In genomic region chr3:79110153-79110552, GRCm38 (mm10) we compare ENCODE assay signal across 10 mouse cellular contexts.
A peak's percentile ranks its signal among the peaks of the same experiment; 100 is the strongest.
DNase-seq lines count a peak whose midpoint lies in the region; ATAC-seq and TF ChIP-seq lines count a peak whose summit lies in the region.
"Had no signal": no experiment of that assay in that cellular context is flagged by ENCODE, and none has a peak within 500 bp of the region (broad histone marks: within the 10 kb centered on the region; RNA-seq: fewer than 3 reads in every experiment).

No protein-coding gene starts in this region.

- ATAC-seq in forebrain, postnatal 0 days = no peak
- no peak for ATAC-seq in forebrain, embryonic 14.5 days
- no peak for ATAC-seq in lung, embryonic 14.5 days (ENCODE audit: insufficient read depth)
- ATAC-seq in stomach, postnatal 0 days (ENCODE audit: low FRiP score, low TSS enrichment) = no peak
- no peak for ATAC-seq in intestine, embryonic 15.5 days

- peak; percentile 18 for DNase-seq in forebrain, postnatal 0 days
- no peak for DNase-seq in forebrain, embryonic 14.5 days (ENCODE audit: low spot score)
- peak; percentile 44 for DNase-seq in lung, embryonic 14.5 days
- DNase-seq in lung, adult 18-20 months = no peak
- no peak for DNase-seq in brain, embryonic 14.5 days (ENCODE audit: low read depth)
- DNase-seq in stomach, postnatal 0 days (ENCODE audit: low spot score) = peak; percentile 22
- no peak for DNase-seq in MN1 (ENCODE audit: low spot score)

- no peak overlapping the region for H3K4me3 ChIP-seq in forebrain, postnatal 0 days (ENCODE audit: low read depth, low read length)
- no peak overlapping the region for H3K4me3 ChIP-seq in forebrain, embryonic 14.5 days (ENCODE audit: low read depth, low read length)
- H3K4me3 ChIP-seq in lung, embryonic 14.5 days (ENCODE audit: low read depth, low read length) = no peak overlapping the region
- no peak overlapping the region for H3K4me3 ChIP-seq in stomach, postnatal 0 days (ENCODE audit: low read depth, low read length)
- H3K4me3 ChIP-seq in intestine, embryonic 15.5 days (replicated peaks) = no peak overlapping the region
- H3K4me3 ChIP-seq: limb, embryonic 13.5 days; neural tube, embryonic 12.5 days had no signal

- H3K4me2 ChIP-seq in forebrain, postnatal 0 days (ENCODE audit: low read depth) = no peak overlapping the region
- H3K4me2 ChIP-seq in forebrain, embryonic 14.5 days (ENCODE audit: low read length) = no peak overlapping the region
- no peak overlapping the region for H3K4me2 ChIP-seq in lung, embryonic 14.5 days
- H3K4me2 ChIP-seq in stomach, postnatal 0 days (replicated peaks; ENCODE audit: low read depth) = no peak overlapping the region
- H3K4me2 ChIP-seq in intestine, embryonic 15.5 days (replicated peaks) = no peak overlapping the region
- H3K4me2 ChIP-seq: limb, embryonic 13.5 days; neural tube, embryonic 12.5 days had no signal

- no peak overlapping the region for H3K9ac ChIP-seq in forebrain, postnatal 0 days
- no peak overlapping the region for H3K9ac ChIP-seq in forebrain, embryonic 14.5 days (ENCODE audit: low read length)
- H3K9ac ChIP-seq in lung, embryonic 14.5 days = no peak overlapping the region
- H3K9ac ChIP-seq in stomach, postnatal 0 days (ENCODE audit: low read length) = no peak overlapping the region
- H3K9ac ChIP-seq in intestine, embryonic 15.5 days = no peak overlapping the region
- H3K9ac ChIP-seq: limb, embryonic 13.5 days; neural tube, embryonic 12.5 days had no signal

- no peaks in the 10 kb centered on the region for H3K9me3 ChIP-seq in forebrain, postnatal 0 days (ENCODE audit: low read length)
- H3K9me3 ChIP-seq in forebrain, embryonic 14.5 days (replicated peaks; ENCODE audit: control insufficient read depth, low read length) = no peaks in the 10 kb centered on the region
- H3K9me3 ChIP-seq in lung, embryonic 14.5 days (ENCODE audit: low read depth, low read length) = no peaks in the 10 kb centered on the region
- H3K9me3 ChIP-seq in stomach, postnatal 0 days (ENCODE audit: control insufficient read depth, low read length) = no peaks in the 10 kb centered on the region
- H3K9me3 ChIP-seq in intestine, embryonic 15.5 days = no peaks in the 10 kb centered on the region
- H3K9me3 ChIP-seq: limb, embryonic 13.5 days had no signal

- H3K36me3 ChIP-seq in forebrain, postnatal 0 days (ENCODE audit: insufficient read depth) = no peaks in the 10 kb centered on the region
- no peaks in the 10 kb centered on the region for H3K36me3 ChIP-seq in forebrain, embryonic 14.5 days (ENCODE audit: control insufficient read depth, insufficient read depth, low read length)
- no peaks in the 10 kb centered on the region for H3K36me3 ChIP-seq in lung, embryonic 14.5 days (ENCODE audit: insufficient read depth)
- H3K36me3 ChIP-seq in stomach, postnatal 0 days (ENCODE audit: control insufficient read depth, insufficient read depth, low read length) = no peaks in the 10 kb centered on the region
- no peaks in the 10 kb centered on the region for H3K36me3 ChIP-seq in intestine, embryonic 15.5 days
- H3K36me3 ChIP-seq: neural tube, embryonic 12.5 days had no signal

- H3K27ac ChIP-seq in forebrain, postnatal 0 days (ENCODE audit: low read depth, low read length) = no peak overlapping the region
- no peak overlapping the region for H3K27ac ChIP-seq in forebrain, embryonic 14.5 days (ENCODE audit: low read depth, low read length)
- no peak overlapping the region for H3K27ac ChIP-seq in lung, embryonic 14.5 days (ENCODE audit: low read depth)
- H3K27ac ChIP-seq in stomach, postnatal 0 days (replicated peaks) = no peak overlapping the region
- H3K27ac ChIP-seq in intestine, embryonic 15.5 days = no peak overlapping the region
- H3K27ac ChIP-seq: limb, embryonic 13.5 days; neural tube, embryonic 12.5 days had no signal

- TF ChIP-seq POLR2A in brain, embryonic 14.5 days (IDR thresholded peaks at IDR 0.05; ENCODE audit: borderline replicate concordance, extremely low read depth, insufficient read depth, insufficient read length, poor library complexity, severe bottlenecking) = no peak

- 97% methylated on average over 6 of the region's 6 CpGs for WGBS in forebrain, postnatal 0 days
- WGBS in forebrain, embryonic 14.5 days = 96% methylated on average over 6 of the region's 6 CpGs
- 93% methylated on average over 6 of the region's 6 CpGs for WGBS in lung, embryonic 14.5 days
- WGBS in stomach, postnatal 0 days = 95% methylated on average over 6 of the region's 6 CpGs
- WGBS in intestine, embryonic 15.5 days = 92% methylated on average over 6 of the region's 6 CpGs

- TF ChIP-seq CTCF in forebrain, postnatal 0 days (IDR thresholded peaks at IDR 0.05; ENCODE audit: low read depth) = peak; percentile 65
- peak; percentile 54 for TF ChIP-seq CTCF in lung, embryonic 14.5 days (IDR thresholded peaks at IDR 0.05; ENCODE audit: low read depth)
- peak; percentile 34; the same call in 1 of the 2 replicates for TF ChIP-seq CTCF in brain, embryonic 14.5 days (IDR thresholded peaks at IDR 0.05; ENCODE audit: borderline replicate concordance, extremely low read depth, insufficient read depth, insufficient read length)
- TF ChIP-seq CTCF in stomach, postnatal 0 days (IDR thresholded peaks at IDR 0.05; ENCODE audit: low read depth) = peak; percentile 64

- no peak for TF ChIP-seq EP300 in stomach, postnatal 0 days (optimal IDR thresholded peaks at IDR 0.05)

- H3K27me3 ChIP-seq in forebrain, postnatal 0 days (ENCODE audit: insufficient read depth, low read length) = no peaks in the 10 kb centered on the region
- no peaks in the 10 kb centered on the region for H3K27me3 ChIP-seq in forebrain, embryonic 14.5 days (replicated peaks; ENCODE audit: control insufficient read depth, insufficient read depth, low read length)
- H3K27me3 ChIP-seq in lung, embryonic 14.5 days (ENCODE audit: insufficient read depth, low read length) = no peaks in the 10 kb centered on the region
- H3K27me3 ChIP-seq in stomach, postnatal 0 days (ENCODE audit: control insufficient read depth, insufficient read depth, low read length) = no peaks in the 10 kb centered on the region
- no peaks in the 10 kb centered on the region for H3K27me3 ChIP-seq in intestine, embryonic 15.5 days (replicated peaks)
- H3K27me3 ChIP-seq: limb, embryonic 13.5 days; neural tube, embryonic 12.5 days had no signal

- no peaks in the 10 kb centered on the region for H3K4me1 ChIP-seq in forebrain, postnatal 0 days (ENCODE audit: insufficient read depth)
- H3K4me1 ChIP-seq in forebrain, embryonic 14.5 days (ENCODE audit: control insufficient read depth, insufficient read depth, low read length) = no peaks in the 10 kb centered on the region
- H3K4me1 ChIP-seq in lung, embryonic 14.5 days (ENCODE audit: insufficient read depth) = no peaks in the 10 kb centered on the region
- no peaks in the 10 kb centered on the region for H3K4me1 ChIP-seq in stomach, postnatal 0 days (replicated peaks; ENCODE audit: control insufficient read depth, insufficient read depth)
- H3K4me1 ChIP-seq in intestine, embryonic 15.5 days (replicated peaks) = no peaks in the 10 kb centered on the region
- H3K4me1 ChIP-seq: neural tube, embryonic 12.5 days had no signal

Comparison
In these comparisons a context has a peak if more than half of its experiments do, and no peak if none do; other contexts are left out.
1. DNase-seq: peak in forebrain, postnatal 0 days (single experiment), lung, embryonic 14.5 days (single experiment) and stomach, postnatal 0 days (single experiment); none in forebrain, embryonic 14.5 days (single experiment), lung, adult 18-20 months (0 of 2), brain, embryonic 14.5 days (single experiment) and MN1 (single experiment).
2. Peak in every context shown above with its lines, with median percentiles within 50 percentile points of each other: CTCF ChIP-seq.